Mouse (Mus musculus) brain, embryonic 14.5 days (tissue): ENCODE results near the gene H2afz. TPM values are rescaled to one million over a fixed set of nuclear protein-coding genes. Genes with fewer than 3 reads are reported as not detected.

Source experiments
- DNase-seq: peaks from one replicate; pipeline ENCODE4 v3.0.0-alpha.2; 2011; ENCODE audit warnings: low read depth
- CTCF ChIP-seq: fragments of 200-500 bp; IDR thresholded peaks from 2 replicates; pipeline ENCODE4 v1.5.1; 2012; ENCODE audit warnings: inconsistent platforms, mild to moderate bottlenecking, moderate library complexity, borderline replicate concordance; ENCODE audit not compliant: insufficient read depth, insufficient read length; ENCODE audit errors: extremely low read depth
- POLR2A ChIP-seq: fragments of 200-500 bp; IDR thresholded peaks from 2 replicates; pipeline ENCODE4 v1.6.1; 2012; ENCODE audit warnings: mild to moderate bottlenecking, inconsistent platforms, borderline replicate concordance; ENCODE audit not compliant: poor library complexity, insufficient read depth, insufficient read length, severe bottlenecking; ENCODE audit errors: extremely low read depth
- polyA plus RNA-seq: library from polyadenylated mRNA; depleted of rRNA; stranded (reverse); fragments of >200 nt; gene quantifications from 2 replicates; pipeline ENCODE4 v1.2.3, GENCODE M21; 2012

The H2afz gene
- polyA plus RNA-seq, 1 experiment, result 786 TPM

DNA sequence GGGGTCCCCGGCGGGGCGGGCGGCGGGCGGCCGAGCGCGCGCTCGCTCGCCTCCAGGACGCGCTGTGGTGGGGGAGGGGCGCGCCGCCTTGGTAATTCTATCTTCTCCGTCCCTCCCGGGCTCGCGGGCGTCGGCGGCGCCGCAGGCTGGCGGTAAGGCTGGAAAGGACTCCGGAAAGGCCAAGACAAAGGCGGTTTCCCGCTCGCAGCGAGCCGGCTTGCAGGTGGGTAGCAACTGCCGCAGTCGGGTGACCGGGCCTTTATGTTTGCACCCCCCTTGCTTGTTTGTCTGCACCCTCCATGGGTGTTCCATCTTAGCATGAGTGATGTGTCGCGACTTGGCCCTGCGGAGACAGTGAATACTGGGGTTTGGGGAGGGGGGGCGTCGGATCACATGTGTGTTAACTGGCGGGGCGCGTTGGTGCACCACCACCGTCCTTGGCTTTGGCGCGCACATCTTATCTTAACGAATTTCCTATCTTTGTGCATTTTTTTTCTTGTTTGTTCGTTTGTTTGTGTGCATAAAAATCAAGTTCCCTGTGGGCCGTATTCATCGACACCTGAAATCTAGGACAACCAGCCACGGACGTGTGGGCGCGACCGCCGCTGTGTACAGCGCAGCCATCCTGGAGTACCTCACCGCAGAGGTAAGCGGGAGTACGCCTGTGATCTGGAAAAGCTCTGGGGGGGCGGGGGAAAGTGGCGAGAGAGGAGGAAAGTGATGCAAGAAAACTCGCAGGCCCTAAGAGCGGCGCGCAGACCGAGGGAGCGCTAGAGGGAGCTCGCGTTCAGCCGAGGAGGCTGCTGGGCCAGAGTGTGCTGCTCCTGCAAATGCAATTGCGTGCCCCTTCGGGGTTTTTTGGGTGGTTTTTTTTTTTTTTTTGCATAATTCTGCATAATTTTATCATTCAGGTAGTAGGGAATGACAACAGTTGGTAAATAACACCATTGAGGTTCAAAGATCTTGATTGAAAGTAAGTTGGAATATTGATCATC is 998 bp downstream of the H2afz start:
- peak; percentile 15; the same call in 1 of the 2 replicates for TF ChIP-seq POLR2A
- peak; percentile 93 for TF ChIP-seq CTCF
- peak; percentile 97 for DNase-seq

DNA sequence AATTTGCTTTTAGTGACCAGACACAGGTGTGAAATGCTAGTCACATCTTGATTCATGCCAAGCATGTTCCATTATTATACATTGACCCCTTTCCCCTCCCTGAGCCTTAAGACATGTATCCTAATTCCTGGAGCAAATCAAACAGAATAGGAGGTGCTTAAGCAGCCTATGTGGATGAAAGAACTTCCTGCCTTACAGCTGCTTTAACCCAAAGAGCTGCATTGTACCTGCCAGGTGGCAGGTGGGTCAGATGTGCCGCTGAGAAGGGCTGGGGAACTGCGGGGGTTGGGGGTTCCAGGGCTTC is 2.8 kb downstream of the H2afz start:
- TF ChIP-seq CTCF, result no peak
- TF ChIP-seq POLR2A, result no peak
- no peak for DNase-seq

DNA sequence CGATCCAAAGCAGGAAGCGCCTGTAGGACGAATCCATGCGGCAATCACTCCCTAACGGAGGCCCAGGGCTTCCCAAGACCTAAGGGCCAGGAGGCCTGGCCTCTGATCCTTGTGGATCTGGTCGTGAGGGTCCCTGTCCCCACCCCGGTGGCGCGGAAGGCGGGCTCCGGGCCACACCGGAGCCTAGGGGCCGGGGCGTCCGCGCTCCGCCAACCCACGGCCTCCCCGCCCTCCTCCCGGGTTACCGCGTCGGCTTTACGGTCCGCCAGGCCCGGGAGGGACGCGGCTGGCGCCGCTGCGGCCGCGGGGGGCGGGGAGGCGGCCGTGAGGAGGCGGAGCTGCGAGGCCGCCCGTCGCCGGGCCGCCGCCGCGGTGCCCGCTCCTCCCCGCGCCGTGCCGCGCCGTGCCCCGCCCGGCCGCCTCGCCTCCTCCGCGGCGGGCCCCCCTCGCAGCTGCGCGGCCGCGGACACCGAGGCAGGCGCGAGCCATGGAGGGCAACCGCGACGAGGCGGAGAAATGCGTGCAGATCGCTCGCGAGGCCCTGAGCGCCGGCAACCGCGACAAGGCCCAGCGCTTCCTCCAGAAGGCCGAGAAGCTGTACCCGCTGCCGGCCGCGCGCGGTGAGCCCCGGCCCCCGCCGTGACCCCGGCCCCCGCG is 3.3 kb downstream of the H2afz start, which contains the start of gene Dnajb14:
Dnajb14 (plus strand) TSS at position 239 of the 657 bp plus-strand sequence.
- TF ChIP-seq CTCF, result no peak
- TF ChIP-seq POLR2A, result peak; percentile 4; the same call in 1 of the 2 replicates
- peak; percentile 71 for DNase-seq

DNA sequence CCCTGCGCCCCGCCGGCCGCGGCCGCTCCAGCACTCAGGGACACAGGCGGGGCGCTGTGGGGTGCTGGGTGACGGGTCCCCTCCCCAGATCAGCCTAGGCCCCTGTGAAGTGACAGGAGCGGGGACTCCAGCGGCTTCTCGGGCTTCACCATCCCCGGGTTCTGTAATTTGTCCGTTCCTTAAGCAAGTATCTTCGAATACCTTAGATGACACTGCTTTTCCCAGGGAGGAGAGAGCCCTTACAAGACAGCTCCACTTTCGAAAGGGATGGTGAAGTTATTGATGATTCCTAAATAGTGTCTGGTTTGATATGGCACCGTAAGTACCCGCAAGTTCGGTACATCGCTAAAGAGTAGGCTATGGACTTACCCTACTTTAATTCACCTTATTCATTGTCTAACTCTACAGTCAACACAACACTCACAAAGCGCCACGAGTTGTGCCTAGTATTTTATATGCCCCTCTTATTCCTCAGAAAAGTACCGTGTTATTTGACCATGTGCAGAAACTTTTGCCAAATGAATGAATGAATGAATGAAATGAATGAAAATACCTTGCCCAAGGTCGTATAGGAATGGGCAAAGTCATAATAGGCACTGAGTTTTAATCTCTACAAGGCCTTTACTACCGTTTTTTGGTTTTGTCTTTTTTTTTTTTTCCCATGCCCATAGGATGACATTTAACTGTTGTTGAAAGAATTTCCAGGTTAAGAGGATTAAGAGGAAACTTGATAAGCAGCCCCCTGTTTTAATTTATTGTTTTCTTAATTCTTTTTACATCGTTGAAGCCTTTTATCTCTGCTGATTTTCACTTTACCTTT is 4.0 kb downstream of the H2afz start:
- peak; percentile 60 for DNase-seq
- TF ChIP-seq CTCF, result no peak
- TF ChIP-seq POLR2A, result no peak

DNA sequence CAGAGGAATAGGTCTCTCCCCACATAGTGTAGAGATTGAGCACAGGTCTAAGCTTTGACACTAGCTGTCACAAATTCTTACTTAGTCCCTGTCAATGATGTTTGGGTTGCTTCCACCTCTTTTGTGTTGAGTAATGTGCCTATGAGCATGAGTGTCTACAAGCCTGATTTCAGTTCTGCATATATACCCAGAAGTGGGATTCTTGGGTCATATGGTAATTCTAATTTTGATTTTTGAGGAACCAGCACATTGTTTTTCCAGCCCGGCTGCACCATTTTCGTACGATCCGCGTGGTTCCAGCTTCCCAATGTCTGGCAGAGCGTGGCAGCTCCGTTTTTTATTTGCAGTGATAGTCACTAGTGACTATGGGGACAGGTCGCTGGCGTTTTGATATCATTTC is 5.1 kb downstream of the H2afz start:
- no peak for DNase-seq
- TF ChIP-seq CTCF (no peak), POLR2A (no peak)

DNA sequence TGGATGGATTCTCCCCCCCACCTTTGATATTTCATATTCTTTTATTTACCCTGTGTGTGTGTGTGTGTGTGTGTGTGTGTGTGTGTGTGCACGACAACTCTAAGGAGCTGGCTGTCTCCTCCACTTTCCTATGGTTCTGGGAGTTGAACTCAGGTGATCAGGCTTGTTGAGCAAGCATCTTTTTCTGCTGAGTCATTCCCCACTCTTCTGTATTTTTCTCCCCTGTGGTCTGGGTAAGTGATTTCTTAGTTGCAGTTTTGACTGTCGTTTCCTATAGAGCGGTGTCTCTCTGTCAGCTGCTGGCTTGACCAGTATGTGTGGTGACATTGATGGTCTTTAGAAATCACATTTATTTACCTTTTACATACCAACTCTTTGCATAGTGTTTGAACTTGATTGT is 15.0 kb downstream of the H2afz start:
- DNase-seq, result no peak
- TF ChIP-seq POLR2A (no peak), CTCF (no peak)

DNA sequence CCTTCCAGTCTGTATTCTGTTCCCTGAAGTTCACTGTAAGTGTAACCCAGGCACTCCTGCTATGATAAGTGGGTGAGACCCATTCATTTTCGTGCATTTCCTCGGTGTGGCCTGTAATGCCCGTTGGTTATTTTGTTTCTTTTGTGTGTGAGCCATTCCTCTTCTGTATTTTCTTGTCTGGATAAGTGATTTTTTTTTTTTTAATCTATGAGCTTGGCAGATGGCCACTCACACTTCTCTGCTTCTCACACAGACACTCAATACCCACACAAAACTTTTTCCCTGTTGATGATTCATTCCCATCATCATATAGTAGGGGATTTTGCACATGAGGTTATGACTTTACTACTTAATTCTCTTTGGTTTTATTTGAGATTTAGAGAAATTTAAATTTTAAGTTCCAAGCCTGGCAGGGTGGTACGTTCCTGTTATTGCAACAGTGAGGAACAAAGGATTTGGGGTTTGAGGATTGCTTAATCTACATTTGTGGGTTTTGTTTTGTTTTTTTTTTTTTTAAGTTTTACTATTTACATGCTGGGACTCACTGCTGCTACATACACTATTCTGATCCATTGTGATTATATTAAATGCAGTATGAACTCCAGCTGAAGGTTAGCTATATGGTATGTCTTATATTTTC is 15.9 kb downstream of the H2afz start:
- DNase-seq, result no peak
- TF ChIP-seq CTCF (no peak), POLR2A (no peak)

DNA sequence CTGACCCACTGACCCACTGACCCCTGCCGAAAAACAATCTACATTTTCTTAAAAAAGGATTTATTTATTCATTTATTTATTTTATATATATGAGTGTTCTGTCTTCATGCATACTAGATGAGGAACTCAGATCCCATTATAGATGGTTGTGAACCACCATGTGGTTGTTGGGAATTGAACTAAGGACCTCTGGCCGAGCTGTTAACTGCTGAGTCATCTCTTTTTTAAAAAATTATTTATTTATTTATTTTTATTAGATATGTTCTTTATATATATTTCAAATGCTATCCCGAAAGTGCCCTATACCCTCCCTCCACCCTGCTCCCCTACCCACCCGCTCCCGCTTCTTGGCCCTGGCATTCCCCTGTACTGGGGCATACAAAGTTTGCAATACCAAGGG is 16.8 kb downstream of the H2afz start:
- TF ChIP-seq CTCF (no peak), POLR2A (no peak)
- DNase-seq, result no peak

DNA sequence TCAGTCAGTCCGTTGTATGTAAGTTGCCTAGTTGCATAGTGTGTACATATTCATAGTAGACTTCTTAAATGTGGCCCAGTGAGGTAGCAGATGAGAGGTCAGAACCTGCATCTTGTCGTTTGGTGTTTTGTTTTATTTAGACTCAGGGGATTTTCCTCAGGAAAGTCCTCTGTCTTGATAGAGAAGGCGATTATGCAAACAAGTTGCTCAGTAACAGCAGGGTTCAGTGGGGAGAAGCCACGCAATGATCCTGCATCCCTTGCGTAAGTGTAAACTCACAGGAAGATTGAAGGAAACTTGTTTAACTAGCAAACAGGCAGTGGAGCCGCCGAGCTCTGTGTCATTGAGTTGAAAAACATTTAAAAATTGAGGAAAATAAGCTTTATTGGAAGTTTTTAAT is 23.7 kb downstream of the H2afz start:
- DNase-seq, result no peak
- no peak for TF ChIP-seq POLR2A

DNA sequence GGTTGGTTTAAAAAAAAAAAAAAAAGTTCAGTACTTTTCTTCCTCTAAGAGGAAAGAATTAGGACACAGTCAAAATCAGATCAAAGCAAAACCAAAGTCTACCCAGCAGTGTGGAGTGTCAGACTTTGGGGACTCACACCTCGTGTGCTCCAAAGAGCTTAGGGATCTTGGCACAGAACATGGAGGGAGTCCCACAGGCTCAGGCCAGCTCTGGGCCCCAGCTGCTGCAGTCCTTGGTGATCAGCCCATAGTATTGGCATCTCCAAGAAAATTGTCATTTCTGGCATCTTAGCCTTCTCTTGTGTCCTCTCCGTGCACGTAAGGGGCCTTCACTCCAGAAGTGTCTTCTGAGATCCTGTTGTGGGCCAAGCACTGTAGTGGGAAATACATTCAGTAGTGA is 26.8 kb downstream of the H2afz start:
- TF ChIP-seq CTCF, result no peak
- no peak for TF ChIP-seq POLR2A
- DNase-seq, result no peak
